Mouse (Mus musculus): ENCODE data around the gene Gfm1. TPM values are rescaled to one million over a fixed set of nuclear protein-coding genes. Genes with fewer than 3 reads are reported as not detected.

Gene Gfm1
- 47.5 and 53.8 TPM in 2 replicates for total RNA-seq (2017)

- peak; percentile 99 for ATAC-seq (replicated peaks; ENCODE audit: low read depth, poor library complexity, severe bottlenecking)
Observed at GRCm38 (mm10) chr3:67429999-67430380, at the start of gene Gfm1. Gfm1 (plus strand) TSS chr3:67430096.

GRCm38 (mm10) chr3:67429338-67429998, 428 bp upstream of the Gfm1 start:
- peak; percentile 10 for ATAC-seq (replicated peaks; ENCODE audit: low read depth, poor library complexity, severe bottlenecking)

GRCm38 (mm10) chr3:67434011-67434410, 4.1 kb downstream of the Gfm1 start:
- no peak for ATAC-seq (replicated peaks; ENCODE audit: low read depth, poor library complexity, severe bottlenecking)

GRCm38 (mm10) chr3:67447143-67447542, 17.2 kb downstream of the Gfm1 start:
- 0 out of 2 replicates have a peak, but pooled peaks have one; percentile 45 for ATAC-seq (replicated peaks; ENCODE audit: low read depth, poor library complexity, severe bottlenecking)

- ATAC-seq (replicated peaks; ENCODE audit: low read depth, poor library complexity, severe bottlenecking) = no peak
Observed at GRCm38 (mm10) chr3:67449660-67450059, 19.8 kb downstream of the Gfm1 start.

GRCm38 (mm10) chr3:67450601-67451210, 20.8 kb downstream of the Gfm1 start:
- no peak for ATAC-seq (replicated peaks; ENCODE audit: low read depth, poor library complexity, severe bottlenecking)

- ATAC-seq (replicated peaks; ENCODE audit: low read depth, poor library complexity, severe bottlenecking) = no peak
Observed at GRCm38 (mm10) chr3:67459881-67460280, 30.0 kb downstream of the Gfm1 start.

GRCm38 (mm10) chr3:67462015-67462414, 32.1 kb downstream of the Gfm1 start:
- ATAC-seq (replicated peaks; ENCODE audit: low read depth, poor library complexity, severe bottlenecking) = no peak

- ATAC-seq (replicated peaks; ENCODE audit: low read depth, poor library complexity, severe bottlenecking) = no peak
Observed at GRCm38 (mm10) chr3:67462578-67462977, 32.7 kb downstream of the Gfm1 start.

- ATAC-seq (replicated peaks; ENCODE audit: low read depth, poor library complexity, severe bottlenecking) = peak; percentile 37; the same call in 1 of the 2 replicates
Observed at GRCm38 (mm10) chr3:67463001-67463400, 33.1 kb downstream of the Gfm1 start.

GRCm38 (mm10) chr3:67463450-67464372, 33.8 kb downstream of the Gfm1 start, which contains the start of gene Lxn:
Lxn (minus strand) TSS chr3:67463926.
- ATAC-seq (replicated peaks; ENCODE audit: low read depth, poor library complexity, severe bottlenecking) = peak; percentile 96

- ATAC-seq (replicated peaks; ENCODE audit: low read depth, poor library complexity, severe bottlenecking) = no peak
Observed at GRCm38 (mm10) chr3:67466576-67466975, 36.7 kb downstream of the Gfm1 start.

- no peak for ATAC-seq (replicated peaks; ENCODE audit: low read depth, poor library complexity, severe bottlenecking)
Observed at GRCm38 (mm10) chr3:67467281-67467680, 37.4 kb downstream of the Gfm1 start.

GRCm38 (mm10) chr3:67471408-67472127, 41.7 kb downstream of the Gfm1 start:
- peak; percentile 42; the same call in 1 of the 2 replicates for ATAC-seq (replicated peaks; ENCODE audit: low read depth, poor library complexity, severe bottlenecking)

GRCm38 (mm10) chr3:67473438-67473837, 43.5 kb downstream of the Gfm1 start:
- ATAC-seq (replicated peaks; ENCODE audit: low read depth, poor library complexity, severe bottlenecking) = no peak

GRCm38 (mm10) chr3:67479806-67480205, 49.9 kb downstream of the Gfm1 start:
- no peak for ATAC-seq (replicated peaks; ENCODE audit: low read depth, poor library complexity, severe bottlenecking)

GRCm38 (mm10) chr3:67482400-67482799, 52.5 kb downstream of the Gfm1 start:
- ATAC-seq (replicated peaks; ENCODE audit: low read depth, poor library complexity, severe bottlenecking) = no peak

- no peak for ATAC-seq (replicated peaks; ENCODE audit: low read depth, poor library complexity, severe bottlenecking)
Observed at GRCm38 (mm10) chr3:67485233-67485632, 55.3 kb downstream of the Gfm1 start.

- no peak for ATAC-seq (replicated peaks; ENCODE audit: low read depth, poor library complexity, severe bottlenecking)
Observed at GRCm38 (mm10) chr3:67490156-67490555, 60.3 kb downstream of the Gfm1 start.
